Mouse (Mus musculus): ENCODE results near the gene Gtpbp4. TPM values are rescaled to one million over a fixed set of nuclear protein-coding genes. Genes with fewer than 3 reads are reported as not detected.
"Not testable (repeated sequence)": the region's sequence is repeated elsewhere in the genome, so short reads cannot be mapped to it uniquely, and the experiment has no call there.

Gtpbp4 gene
- polyA plus RNA-seq, 1 experiment = 11.3 TPM

- H3K4me1 ChIP-seq (ENCODE audit: control insufficient read depth, insufficient read depth, low read length) = no peaks in the 10 kb centered on the region
- TF ChIP-seq CTCF (IDR thresholded peaks at IDR 0.05; ENCODE audit: insufficient read depth, low read length) (no peak), POLR2A (IDR thresholded peaks at IDR 0.05; ENCODE audit: borderline replicate concordance, extremely low read depth, low read depth, low read length) (no peak)
- DNase-seq = no peak
- 69% methylated on average over 4 of the region's 4 CpGs for WGBS
- no peak overlapping the region for H3K4me3 ChIP-seq (replicated peaks; ENCODE audit: extremely low read depth, low read depth, low read length)
Measured at GRCm38 (mm10) chr13:9019713-9020112, 23.8 kb upstream of the Gtpbp4 start.

GRCm38 (mm10) chr13:9018974-9019587, 23.2 kb upstream of the Gtpbp4 start:
- no peak overlapping the region for H3K4me3 ChIP-seq (replicated peaks; ENCODE audit: extremely low read depth, low read depth, low read length)
- no peak for DNase-seq
- TF ChIP-seq CTCF (IDR thresholded peaks at IDR 0.05; ENCODE audit: insufficient read depth, low read length) (no peak), POLR2A (IDR thresholded peaks at IDR 0.05; ENCODE audit: borderline replicate concordance, extremely low read depth, low read depth, low read length) (no peak)
- no peaks in the 10 kb centered on the region for H3K4me1 ChIP-seq (ENCODE audit: control insufficient read depth, insufficient read depth, low read length)
- 65% methylated on average over 2 of the region's 2 CpGs for WGBS

- TF ChIP-seq CTCF (IDR thresholded peaks at IDR 0.05; ENCODE audit: insufficient read depth, low read length) (no peak), POLR2A (IDR thresholded peaks at IDR 0.05; ENCODE audit: borderline replicate concordance, extremely low read depth, low read depth, low read length) (peak; percentile 26; the same call in 1 of the 2 replicates)
- no peaks in the 10 kb centered on the region; the same call in 1 of the 2 replicates for H3K4me1 ChIP-seq (ENCODE audit: control insufficient read depth, insufficient read depth, low read length)
- peak; percentile 65 for DNase-seq
- 24% methylated on average over 8 of the region's 8 CpGs for WGBS
- H3K4me3 ChIP-seq (replicated peaks; ENCODE audit: extremely low read depth, low read depth, low read length) = no peak overlapping the region
Measured at GRCm38 (mm10) chr13:9017190-9017589, 21.3 kb upstream of the Gtpbp4 start.

GRCm38 (mm10) chr13:9014431-9014830, 18.5 kb upstream of the Gtpbp4 start:
- Histone ChIP-seq H3K4me1 (ENCODE audit: control insufficient read depth, insufficient read depth, low read length) (no peaks in the 10 kb centered on the region; the same call in 1 of the 2 replicates), H3K4me3 (replicated peaks; ENCODE audit: extremely low read depth, low read depth, low read length) (no peak overlapping the region)
- TF ChIP-seq CTCF (IDR thresholded peaks at IDR 0.05; ENCODE audit: insufficient read depth, low read length) (no peak), POLR2A (IDR thresholded peaks at IDR 0.05; ENCODE audit: borderline replicate concordance, extremely low read depth, low read depth, low read length) (no peak)
- 13% methylated on average over 3 of the region's 3 CpGs for WGBS
- DNase-seq = peak; percentile 36

DNA sequence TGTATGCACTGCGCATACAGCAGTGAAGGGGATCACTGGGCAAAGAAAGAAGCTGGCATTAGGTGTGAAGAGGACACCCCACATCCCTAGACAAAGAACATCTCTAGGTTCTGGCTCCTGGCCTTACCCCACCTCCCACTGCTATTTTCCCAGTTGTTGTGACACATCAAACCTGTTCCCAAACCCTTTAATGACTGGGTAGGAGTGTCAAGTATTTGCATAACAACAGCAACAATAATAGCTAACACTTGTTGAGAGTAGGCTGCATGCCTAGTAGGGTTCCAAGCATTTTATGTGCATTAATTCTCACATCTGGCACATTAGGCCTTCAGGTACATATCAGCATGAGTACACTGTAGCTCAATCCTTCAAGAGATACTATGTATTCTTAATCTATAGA, 17.6 kb upstream of the Gtpbp4 start:
- no peak for DNase-seq
- 69% methylated on average over 1 of the region's 1 CpGs for WGBS
- TF ChIP-seq POLR2A (IDR thresholded peaks at IDR 0.05; ENCODE audit: borderline replicate concordance, extremely low read depth, low read depth, low read length) = no peak
- TF ChIP-seq CTCF (IDR thresholded peaks at IDR 0.05; ENCODE audit: insufficient read depth, low read length) = no peak
- Histone ChIP-seq H3K4me3 (replicated peaks; ENCODE audit: extremely low read depth, low read depth, low read length) (no peak overlapping the region), H3K4me1 (ENCODE audit: control insufficient read depth, insufficient read depth, low read length) (no peaks in the 10 kb centered on the region; the same call in 1 of the 2 replicates)

- TF ChIP-seq POLR2A (IDR thresholded peaks at IDR 0.05; ENCODE audit: borderline replicate concordance, extremely low read depth, low read depth, low read length) (no peak), CTCF (IDR thresholded peaks at IDR 0.05; ENCODE audit: insufficient read depth, low read length) (no peak)
- Histone ChIP-seq H3K4me1 (ENCODE audit: control insufficient read depth, insufficient read depth, low read length) (no peaks in the 10 kb centered on the region; the same call in 1 of the 2 replicates), H3K4me3 (replicated peaks; ENCODE audit: extremely low read depth, low read depth, low read length) (no peak overlapping the region)
- 51% methylated on average over 12 of the region's 12 CpGs for WGBS
- peak; percentile 53 for DNase-seq
Measured at GRCm38 (mm10) chr13:9011596-9012350, 15.9 kb upstream of the Gtpbp4 start.

DNA sequence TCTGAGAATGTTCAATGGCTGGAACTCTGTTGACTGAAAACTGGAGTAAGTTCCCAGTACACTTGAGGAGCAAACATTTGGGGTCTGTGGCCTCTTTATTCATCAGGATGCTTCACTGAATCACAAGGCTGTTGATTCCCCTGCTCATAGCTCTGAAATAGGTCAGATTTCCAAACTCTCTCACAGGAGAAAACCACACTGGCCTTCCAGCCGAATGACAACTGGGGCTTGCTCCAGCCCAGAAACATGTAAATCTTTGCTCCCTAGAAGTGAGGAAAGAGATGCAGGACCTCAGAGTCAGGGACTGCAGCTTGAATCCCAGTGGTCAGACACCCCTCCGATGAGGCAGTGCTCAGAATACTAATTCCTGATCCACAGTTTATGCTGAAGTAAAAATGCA, 7.4 kb upstream of the Gtpbp4 start:
- no peak for DNase-seq
- TF ChIP-seq CTCF (IDR thresholded peaks at IDR 0.05; ENCODE audit: insufficient read depth, low read length) = no peak
- TF ChIP-seq POLR2A (IDR thresholded peaks at IDR 0.05; ENCODE audit: borderline replicate concordance, extremely low read depth, low read depth, low read length) = no peak
- no peak overlapping the region for H3K4me3 ChIP-seq (replicated peaks; ENCODE audit: extremely low read depth, low read depth, low read length)
- no peaks in the 10 kb centered on the region for H3K4me1 ChIP-seq (ENCODE audit: control insufficient read depth, insufficient read depth, low read length)
- WGBS = 71% methylated on average over 2 of the region's 2 CpGs

DNA sequence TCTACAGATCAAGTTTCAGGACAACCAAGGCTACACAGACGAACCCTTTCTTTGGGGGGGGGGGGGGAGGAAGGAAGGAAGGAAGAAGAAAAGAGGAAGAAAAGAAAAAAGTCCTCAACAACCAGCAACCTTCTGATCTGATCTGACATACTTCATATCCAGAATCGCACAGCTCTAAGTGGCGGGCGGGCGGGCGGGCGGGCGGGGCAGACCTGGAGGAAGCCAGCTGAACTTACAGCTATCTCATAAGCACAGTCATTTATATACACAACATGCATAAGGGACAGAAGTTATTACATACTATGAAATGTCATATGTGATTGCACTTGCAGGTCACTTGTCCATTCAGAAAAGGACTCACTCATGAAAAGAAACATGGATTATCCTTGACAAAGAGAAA, 3.6 kb upstream of the Gtpbp4 start:
- WGBS = 69% methylated on average over 8 of the region's 8 CpGs

DNA sequence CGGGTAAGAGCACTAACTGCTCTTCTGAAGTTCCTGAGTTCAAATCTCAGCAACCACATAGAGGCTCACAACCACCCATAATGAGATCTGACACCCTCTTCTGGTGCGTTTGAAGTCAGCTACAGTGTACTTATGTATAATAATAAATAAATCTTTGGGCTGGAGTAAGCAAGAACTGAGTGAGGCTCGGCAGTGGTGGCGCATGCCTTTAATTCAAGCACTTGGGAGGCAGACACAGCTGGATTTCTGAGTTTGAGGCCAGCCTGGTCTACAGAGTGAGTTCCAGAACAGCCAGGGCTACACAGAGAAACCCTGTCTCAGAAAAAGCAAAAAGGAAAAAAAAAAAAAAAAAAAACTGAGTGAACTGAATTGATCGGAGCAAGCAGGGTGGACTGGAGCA, 1.3 kb upstream of the Gtpbp4 start:
- WGBS = 67% methylated on average over 5 of the region's 5 CpGs
- not testable (repeated sequence) for H3K4me3 ChIP-seq (replicated peaks; ENCODE audit: extremely low read depth, low read depth, low read length); DNase-seq; H3K4me1 ChIP-seq (ENCODE audit: control insufficient read depth, insufficient read depth, low read length)

More for the DNA sequence above, 3.6 kb upstream of the Gtpbp4 start:
- no peak for TF ChIP-seq POLR2A (IDR thresholded peaks at IDR 0.05; ENCODE audit: borderline replicate concordance, extremely low read depth, low read depth, low read length)
- no peak for TF ChIP-seq CTCF (IDR thresholded peaks at IDR 0.05; ENCODE audit: insufficient read depth, low read length)
- no peak for DNase-seq
- Histone ChIP-seq H3K4me3 (replicated peaks; ENCODE audit: extremely low read depth, low read depth, low read length) (no peak overlapping the region), H3K4me1 (ENCODE audit: control insufficient read depth, insufficient read depth, low read length) (peaks cover 3% of the 10 kb centered on the region; the same call in 1 of the 2 replicates)
